7 mouse cellular contexts compared by ENCODE assay signal in the genomic region with DNA sequence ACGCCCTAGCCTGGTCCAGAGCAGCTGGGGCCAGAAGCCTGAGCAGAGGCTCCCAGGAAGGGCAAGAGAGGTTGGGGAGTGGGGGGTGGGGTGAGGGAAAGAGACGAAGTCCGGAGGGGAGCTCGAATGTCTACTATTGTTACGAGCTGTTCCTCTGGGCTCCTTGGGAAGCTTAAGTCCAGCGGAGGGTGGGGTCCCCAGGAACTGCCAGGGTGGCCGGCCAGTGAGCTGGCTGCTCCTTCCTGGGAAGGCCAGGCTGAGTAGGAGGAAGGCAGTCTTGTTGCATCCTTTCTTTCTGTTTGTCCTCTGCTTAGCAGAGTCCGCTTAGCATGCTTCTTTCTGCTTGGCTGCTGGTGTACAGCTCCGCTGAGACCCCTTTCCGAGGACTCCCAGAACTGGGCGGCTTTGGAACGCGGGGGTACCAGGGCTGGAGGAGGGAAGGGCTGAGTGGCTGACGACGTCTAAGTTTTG. TPM values are rescaled to one million over a fixed set of nuclear protein-coding genes. Genes with fewer than 3 reads are reported as not detected.
DNase-seq lines count a peak whose midpoint lies in the region; ATAC-seq and TF ChIP-seq lines count a peak whose summit lies in the region.

No protein-coding gene starts in this region.

- peaks cover 75% of the 10 kb centered on the region for H3K27me3 ChIP-seq in E14TG2a.4 (ENCODE audit: insufficient read depth, low read length)
- peaks cover 55% of the 10 kb centered on the region for H3K27me3 ChIP-seq in heart, postnatal 0 days (ENCODE audit: control insufficient read depth, insufficient read depth, low read length)
- H3K27me3 ChIP-seq in liver, postnatal 0 days (ENCODE audit: insufficient read depth, low read length): no peaks in the 10 kb centered on the region
- no peaks in the 10 kb centered on the region for H3K27me3 ChIP-seq in stomach, postnatal 0 days (ENCODE audit: control insufficient read depth, insufficient read depth, low read length)

- peak overlapping the region; percentile 95 for H3K27ac ChIP-seq in bone marrow, adult 2 months (ENCODE audit: control insufficient read depth, insufficient read depth, low read depth, low read length, poor library complexity)
- H3K27ac ChIP-seq in heart, postnatal 0 days (ENCODE audit: low read depth): peak overlapping the region; percentile 76
- peak overlapping the region; percentile 95 for H3K27ac ChIP-seq in liver, postnatal 0 days (ENCODE audit: low read depth)
- H3K27ac ChIP-seq in stomach, postnatal 0 days (replicated peaks): peak overlapping the region; percentile 89

- no peaks in the 10 kb centered on the region for H3K36me3 ChIP-seq in E14TG2a.4 (ENCODE audit: insufficient read depth, low read length)
- no peaks in the 10 kb centered on the region; the same call in 1 of the 2 replicates for H3K36me3 ChIP-seq in heart, postnatal 0 days (replicated peaks; ENCODE audit: control insufficient read depth, insufficient read depth, low read length)
- H3K36me3 ChIP-seq in liver, postnatal 0 days (replicated peaks; ENCODE audit: insufficient read depth, low read length): peaks cover 13% of the 10 kb centered on the region
- H3K36me3 ChIP-seq in stomach, postnatal 0 days (ENCODE audit: control insufficient read depth, insufficient read depth, low read length): peaks cover 5% of the 10 kb centered on the region; the same call in 1 of the 2 replicates

- H3K9ac ChIP-seq in heart, postnatal 0 days (replicated peaks; ENCODE audit: low read depth, low read length): no peak overlapping the region
- H3K9ac ChIP-seq in liver, postnatal 0 days (replicated peaks): peak overlapping the region; percentile 77
- no peak overlapping the region; the same call in 1 of the 2 replicates for H3K9ac ChIP-seq in stomach, postnatal 0 days (ENCODE audit: low read length)

- 40% methylated on average over 15 of the region's 15 CpGs for WGBS in bone marrow, adult 2 months
- 38% methylated on average over 15 of the region's 15 CpGs for WGBS in heart, postnatal 0 days
- 20% methylated on average over 15 of the region's 15 CpGs for WGBS in liver, postnatal 0 days (ENCODE audit: insufficient replicate concordance)
- WGBS in stomach, postnatal 0 days: 42% methylated on average over 14 of the region's 15 CpGs

- no peak; the same call in 1 of the 2 replicates for TF ChIP-seq POLR2A in bone marrow, adult 2 months (IDR thresholded peaks at IDR 0.05; ENCODE audit: borderline replicate concordance, control insufficient read depth, low read depth, low read length)

- peaks cover 65% of the 10 kb centered on the region for H3K4me1 ChIP-seq in E14TG2a.4 (replicated peaks; ENCODE audit: low read depth, low read length)
- H3K4me1 ChIP-seq in bone marrow, adult 2 months (ENCODE audit: control insufficient read depth, insufficient read depth, low read length): peaks cover 8% of the 10 kb centered on the region
- H3K4me1 ChIP-seq in heart, postnatal 0 days (ENCODE audit: control insufficient read depth, insufficient read depth): 0 out of 2 replicates have a peak, but pooled peaks cover 3% of the 10 kb centered on the region
- peaks cover 70% of the 10 kb centered on the region for H3K4me1 ChIP-seq in liver, postnatal 0 days (ENCODE audit: insufficient read depth)
- peaks cover 5% of the 10 kb centered on the region; the same call in 1 of the 2 replicates for H3K4me1 ChIP-seq in stomach, postnatal 0 days (replicated peaks; ENCODE audit: control insufficient read depth, insufficient read depth)

- TF ChIP-seq CTCF in E14TG2a.4 (conservative IDR thresholded peaks at IDR 0.05; ENCODE audit: low read length): no peak
- no peak for TF ChIP-seq CTCF in bone marrow, adult 2 months (IDR thresholded peaks at IDR 0.05; ENCODE audit: control insufficient read depth, insufficient read depth, low read length)
- TF ChIP-seq CTCF in heart, postnatal 0 days (IDR thresholded peaks at IDR 0.05; ENCODE audit: low read depth): no peak
- no peak for TF ChIP-seq CTCF in liver, postnatal 0 days (IDR thresholded peaks at IDR 0.05; ENCODE audit: low read depth)
- TF ChIP-seq CTCF in stomach, postnatal 0 days (IDR thresholded peaks at IDR 0.05; ENCODE audit: low read depth): no peak

- no peak for DNase-seq in heart, postnatal 0 days (ENCODE audit: low spot score)
- no peak for DNase-seq in liver, postnatal 0 days
- DNase-seq in stomach, postnatal 0 days (ENCODE audit: low spot score): no peak
- DNase-seq in layer of hippocampus, adult 9-10 months (ENCODE audit: low spot score): no peak
- no peak for DNase-seq in right cerebral cortex, adult 2 months (ENCODE audit: low spot score in 2 of 2)

- no peak for TF ChIP-seq EP300 in heart, postnatal 0 days (IDR thresholded peaks at IDR 0.05; ENCODE audit: low read depth)
- no peak for TF ChIP-seq EP300 in liver, postnatal 0 days (IDR thresholded peaks at IDR 0.05; ENCODE audit: low read depth)
- TF ChIP-seq EP300 in stomach, postnatal 0 days (optimal IDR thresholded peaks at IDR 0.05): no peak

- H3K4me2 ChIP-seq in heart, postnatal 0 days (ENCODE audit: low read depth, low read length): peak overlapping the region; percentile 59
- peak overlapping the region; percentile 84 for H3K4me2 ChIP-seq in liver, postnatal 0 days (ENCODE audit: low read depth, low read length)
- H3K4me2 ChIP-seq in stomach, postnatal 0 days (replicated peaks; ENCODE audit: low read depth): peak overlapping the region; percentile 50

- no peak for ATAC-seq in heart, postnatal 0 days (ENCODE audit: insufficient read depth, low read depth)
- ATAC-seq in liver, postnatal 0 days: no peak
- no peak; the same call in 1 of the 2 replicates for ATAC-seq in stomach, postnatal 0 days (ENCODE audit: low FRiP score, low TSS enrichment)

- peak overlapping the region; percentile 66 for H3K4me3 ChIP-seq in E14TG2a.4 (replicated peaks; ENCODE audit: low read length)
- peak overlapping the region; percentile 77 for H3K4me3 ChIP-seq in bone marrow, adult 2 months (replicated peaks; ENCODE audit: control insufficient read depth, low read depth, low read length)
- H3K4me3 ChIP-seq in heart, postnatal 0 days (ENCODE audit: low read depth, low read length): peak overlapping the region; percentile 30; the same call in 1 of the 2 replicates
- peak overlapping the region; percentile 66 for H3K4me3 ChIP-seq in liver, postnatal 0 days (ENCODE audit: low read depth, low read length)
- no peak overlapping the region for H3K4me3 ChIP-seq in stomach, postnatal 0 days (ENCODE audit: low read depth, low read length)

- H3K9me3 ChIP-seq in E14TG2a.4 (ENCODE audit: low read length): no peaks in the 10 kb centered on the region
- H3K9me3 ChIP-seq in heart, postnatal 0 days (replicated peaks; ENCODE audit: control insufficient read depth, low read length): no peaks in the 10 kb centered on the region
- no peaks in the 10 kb centered on the region for H3K9me3 ChIP-seq in liver, postnatal 0 days (ENCODE audit: low read length)
- no peaks in the 10 kb centered on the region for H3K9me3 ChIP-seq in stomach, postnatal 0 days (ENCODE audit: control insufficient read depth, low read length)

RNA-seq across cellular contexts. Expression of a gene that starts 6.8 kb away (rescaled TPM):
- polyA plus RNA-seq in bone marrow, adult 2 months (2011; ENCODE audit: insufficient read depth, insufficient read length, low replicate concordance, missing spikeins): 59.2 and 125 TPM in 2 replicates
- total RNA-seq in heart, postnatal 0 days (2014; rRNA removed; ENCODE audit: low replicate concordance): 4.4 and 4.8 TPM in 2 replicates
- 8.7 and 9.8 TPM in 2 replicates for polyA plus RNA-seq in heart, postnatal 0 days (2015; fragmentation: Nextera tagmentation; extraction: Ambion mirVana)
- polyA plus RNA-seq in liver, postnatal 0 days (2015; fragmentation: Nextera tagmentation; extraction: Ambion mirVana): 24.6 and 25.7 TPM in 2 replicates
- polyA plus RNA-seq in stomach, postnatal 0 days (2015; fragmentation: Nextera tagmentation; extraction: Ambion mirVana): 4.0 and 4.3 TPM in 2 replicates

RNA-seq across cellular contexts. Expression of a gene that starts 14.7 kb away (rescaled TPM):
- polyA plus RNA-seq in bone marrow, adult 2 months (2011; ENCODE audit: insufficient read depth, insufficient read length, low replicate concordance, missing spikeins): 12.0 and 27.2 TPM in 2 replicates
- 1.0 TPM in 1 of 2 replicates, not detected in the other for total RNA-seq in heart, postnatal 0 days (2014; rRNA removed; ENCODE audit: low replicate concordance)
- polyA plus RNA-seq in heart, postnatal 0 days (2015; fragmentation: Nextera tagmentation; extraction: Ambion mirVana): 3.0 and 3.1 TPM in 2 replicates
- 4.8 and 6.3 TPM in 2 replicates for polyA plus RNA-seq in liver, postnatal 0 days (2015; fragmentation: Nextera tagmentation; extraction: Ambion mirVana)
- 1.7 and 2.0 TPM in 2 replicates for polyA plus RNA-seq in stomach, postnatal 0 days (2015; fragmentation: Nextera tagmentation; extraction: Ambion mirVana)

RNA-seq across cellular contexts. Expression of a gene that starts 20.4 kb away (rescaled TPM):
- polyA plus RNA-seq in bone marrow, adult 2 months (2011; ENCODE audit: insufficient read depth, insufficient read length, low replicate concordance, missing spikeins): 14.6 and 26.2 TPM in 2 replicates
- 68.0 and 83.6 TPM in 2 replicates for total RNA-seq in heart, postnatal 0 days (2014; rRNA removed; ENCODE audit: low replicate concordance)
- polyA plus RNA-seq in heart, postnatal 0 days (2015; fragmentation: Nextera tagmentation; extraction: Ambion mirVana): 6.2 and 6.9 TPM in 2 replicates
- polyA plus RNA-seq in liver, postnatal 0 days (2015; fragmentation: Nextera tagmentation; extraction: Ambion mirVana): 3.3 and 3.6 TPM in 2 replicates
- polyA plus RNA-seq in stomach, postnatal 0 days (2015; fragmentation: Nextera tagmentation; extraction: Ambion mirVana): 6.8 and 8.3 TPM in 2 replicates

RNA-seq across cellular contexts. Expression of a gene that starts 22.0 kb away (rescaled TPM):
- 78.9 and 134 TPM in 2 replicates for polyA plus RNA-seq in bone marrow, adult 2 months (2011; ENCODE audit: insufficient read depth, insufficient read length, low replicate concordance, missing spikeins)
- 98.3 and 116 TPM in 2 replicates for total RNA-seq in heart, postnatal 0 days (2014; rRNA removed; ENCODE audit: low replicate concordance)
- polyA plus RNA-seq in heart, postnatal 0 days (2015; fragmentation: Nextera tagmentation; extraction: Ambion mirVana): 28.4 and 29.5 TPM in 2 replicates
- 21.3 TPM in 2 replicates for polyA plus RNA-seq in liver, postnatal 0 days (2015; fragmentation: Nextera tagmentation; extraction: Ambion mirVana)
- polyA plus RNA-seq in stomach, postnatal 0 days (2015; fragmentation: Nextera tagmentation; extraction: Ambion mirVana): 45.1 and 49.9 TPM in 2 replicates

RNA-seq across cellular contexts. Expression of a gene that starts 45.5 kb away (rescaled TPM):
- polyA plus RNA-seq in bone marrow, adult 2 months (2011; ENCODE audit: insufficient read depth, insufficient read length, low replicate concordance, missing spikeins): 13.2 and 49.9 TPM in 2 replicates
- 17.0 and 23.2 TPM in 2 replicates for total RNA-seq in heart, postnatal 0 days (2014; rRNA removed; ENCODE audit: low replicate concordance)
- polyA plus RNA-seq in heart, postnatal 0 days (2015; fragmentation: Nextera tagmentation; extraction: Ambion mirVana): 33.3 and 38.3 TPM in 2 replicates
- polyA plus RNA-seq in liver, postnatal 0 days (2015; fragmentation: Nextera tagmentation; extraction: Ambion mirVana): 32.3 and 32.9 TPM in 2 replicates
- 82.8 and 86.6 TPM in 2 replicates for polyA plus RNA-seq in stomach, postnatal 0 days (2015; fragmentation: Nextera tagmentation; extraction: Ambion mirVana)
